Mouse (Mus musculus) spleen, adult 2 months (tissue): ENCODE measurements around the gene Pou5f1. TPM values are rescaled to one million over a fixed set of nuclear protein-coding genes. Genes with fewer than 3 reads are reported as not detected.

Source experiments
- DNase-seq, 2 experiments: peaks; one replicate each; pipeline versions ENCODE4 v3.0.0 to v3.0.0-alpha.2; 2012 to 2021; ENCODE audit warnings: low spot score in 2 of 2, low read depth in 1 of 2
- H3K27ac ChIP-seq: fragments of 200-500 bp; 2 replicates; pipeline ENCODE4 v1.5.1; 2012; ENCODE audit warnings: low read length, inconsistent platforms; ENCODE audit not compliant: insufficient read depth
- H3K27me3 ChIP-seq: fragments of 200-500 bp; 2 replicates; pipeline ENCODE4 v1.6.1; 2012; ENCODE audit warnings: mild to moderate bottlenecking, moderate library complexity, low read length, inconsistent platforms; ENCODE audit not compliant: control insufficient read depth, insufficient read depth
- H3K36me3 ChIP-seq: fragments of 200-500 bp; 2 replicates; pipeline ENCODE4 v1.6.1; 2012; ENCODE audit warnings: mild to moderate bottlenecking, low read length, inconsistent platforms; ENCODE audit not compliant: control insufficient read depth, insufficient read depth
- H3K4me1 ChIP-seq: fragments of 200-500 bp; 2 replicates; pipeline ENCODE4 v1.6.1; 2011; ENCODE audit warnings: inconsistent platforms; ENCODE audit not compliant: control insufficient read depth, insufficient read depth, insufficient read length
- H3K4me3 ChIP-seq: fragments of 200-500 bp; 2 replicates; pipeline ENCODE4 v1.5.1; 2011; ENCODE audit warnings: mild to moderate bottlenecking, inconsistent platforms; ENCODE audit not compliant: insufficient read depth, insufficient read length; ENCODE audit errors: extremely low read depth
- CTCF ChIP-seq: fragments of 200-500 bp; IDR thresholded peaks from 2 replicates; pipeline ENCODE4 v1.5.1; 2011; ENCODE audit warnings: mild to moderate bottlenecking, inconsistent platforms; ENCODE audit not compliant: insufficient read depth, insufficient read length, insufficient replicate concordance; ENCODE audit errors: extremely low read depth
- POLR2A ChIP-seq: fragments of 200-500 bp; IDR thresholded peaks from 2 replicates; pipeline ENCODE4 v1.6.1; 2011; ENCODE audit warnings: low read depth, low read length, inconsistent platforms
- WGBS: fragments of 180-500 bp; shearing (Covaris S2); methylation state at CpG from one replicate; pipeline ENCODE4 v1.1.7; 2018; 5-methylcytosine and 5-hydroxymethylcytosine counted together
- polyA plus RNA-seq: library from polyadenylated mRNA; depleted of rRNA; stranded (reverse); fragments of >200 nt; gene quantifications from 2 replicates; pipeline ENCODE4 v1.2.3, GENCODE M21; 2012

Gene Pou5f1
- polyA plus RNA-seq, 1 experiment: not detected

DNA sequence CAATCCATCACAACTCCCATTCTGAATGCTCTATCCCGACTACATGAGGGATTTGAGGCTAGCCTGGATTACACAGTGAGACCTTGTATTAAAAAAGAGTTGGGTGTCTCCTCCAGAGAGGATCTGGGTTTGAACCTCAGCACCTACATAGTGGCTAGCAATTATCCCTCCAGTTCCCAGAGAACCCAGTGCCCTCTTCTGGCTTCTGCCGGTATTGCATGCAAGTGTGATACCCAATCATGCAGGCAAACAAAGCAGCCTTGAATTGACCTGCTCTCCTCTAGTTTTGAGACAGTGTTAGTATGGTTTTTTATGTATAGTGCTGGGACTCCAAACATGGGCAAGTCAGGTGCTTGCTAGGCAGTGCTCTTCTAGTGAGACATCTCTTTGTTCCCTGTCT is 8.1 kb downstream of the Pou5f1 start:
- no peaks in the 10 kb centered on the region for H3K27me3 ChIP-seq
- no peak for TF ChIP-seq POLR2A
- TF ChIP-seq CTCF: peak; percentile 44; the same call in 1 of the 2 replicates
- WGBS: 17% methylated on average over 2 of the region's 2 CpGs
- DNase-seq: peak; percentile 35 to 76
- no peaks in the 10 kb centered on the region for H3K36me3 ChIP-seq
- H3K4me1 ChIP-seq: no peaks in the 10 kb centered on the region; the same call in 1 of the 2 replicates
- H3K4me3 ChIP-seq: no peak overlapping the region
- no peak overlapping the region for H3K27ac ChIP-seq

DNA sequence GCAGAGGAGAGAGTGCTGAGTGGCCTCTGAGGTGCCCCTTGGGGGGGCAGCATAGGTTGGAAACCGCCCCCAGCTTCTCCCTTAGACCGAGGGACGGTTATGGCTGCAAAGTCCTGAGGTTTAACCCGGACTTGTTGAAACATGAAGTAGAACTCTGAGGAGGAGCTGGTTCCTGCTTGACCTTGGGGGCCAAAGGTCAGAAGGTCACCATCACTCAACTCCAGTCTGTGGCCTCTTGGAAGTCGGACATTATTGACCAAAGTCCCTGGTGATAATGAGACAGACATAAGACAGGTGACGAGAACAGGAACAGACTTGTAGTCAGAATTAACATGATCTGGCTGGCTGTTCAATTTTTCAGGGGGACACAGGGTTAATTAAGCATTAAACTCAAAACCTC is 8.9 kb downstream of the Pou5f1 start:
- DNase-seq: no peak
- no peak overlapping the region for H3K4me3 ChIP-seq
- H3K27ac ChIP-seq: no peak overlapping the region

DNA sequence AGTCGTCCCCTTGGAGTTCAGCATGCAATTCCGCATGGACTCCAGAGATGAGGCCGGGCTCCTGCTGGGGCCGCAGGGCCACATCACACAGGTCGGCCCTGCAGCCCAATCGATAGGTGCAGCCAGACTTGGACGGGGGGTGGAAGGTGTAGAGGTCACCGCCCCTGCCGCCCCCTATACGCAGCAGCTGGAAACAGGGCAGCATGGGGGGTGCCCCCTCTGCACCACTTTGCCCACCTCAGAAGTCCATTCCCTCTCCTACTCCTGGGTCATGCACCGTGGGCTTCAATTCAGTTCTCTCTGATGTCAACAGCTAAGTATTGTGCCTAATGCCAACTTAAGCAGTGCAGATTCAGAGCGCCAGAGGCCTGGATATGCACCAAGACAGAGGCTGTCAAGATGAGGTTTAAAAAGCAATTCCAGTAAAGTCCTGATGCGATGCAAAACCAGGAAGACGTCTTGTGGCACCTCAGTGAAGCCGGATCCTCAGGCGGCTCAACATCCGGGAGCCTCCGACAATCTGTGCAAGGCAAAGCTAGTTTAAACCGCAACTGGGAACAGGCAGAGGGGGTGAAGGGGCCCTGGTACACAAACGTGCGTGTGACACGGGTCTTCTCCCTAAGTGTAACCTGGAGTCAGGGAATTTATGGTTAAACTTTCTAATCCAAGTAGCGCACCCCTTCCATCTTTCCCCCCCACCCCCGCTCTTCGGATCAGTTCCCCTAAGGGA is 10.3 kb downstream of the Pou5f1 start:
- no peaks in the 10 kb centered on the region; the same call in 1 of the 2 replicates for H3K4me1 ChIP-seq

More for the DNA sequence above, 8.9 kb downstream of the Pou5f1 start:
- no peaks in the 10 kb centered on the region; the same call in 1 of the 2 replicates for H3K4me1 ChIP-seq
- H3K27me3 ChIP-seq: no peaks in the 10 kb centered on the region
- TF ChIP-seq CTCF (no peak), POLR2A (no peak)
- WGBS: 91% methylated on average over 6 of the region's 6 CpGs
- no peaks in the 10 kb centered on the region for H3K36me3 ChIP-seq

DNA sequence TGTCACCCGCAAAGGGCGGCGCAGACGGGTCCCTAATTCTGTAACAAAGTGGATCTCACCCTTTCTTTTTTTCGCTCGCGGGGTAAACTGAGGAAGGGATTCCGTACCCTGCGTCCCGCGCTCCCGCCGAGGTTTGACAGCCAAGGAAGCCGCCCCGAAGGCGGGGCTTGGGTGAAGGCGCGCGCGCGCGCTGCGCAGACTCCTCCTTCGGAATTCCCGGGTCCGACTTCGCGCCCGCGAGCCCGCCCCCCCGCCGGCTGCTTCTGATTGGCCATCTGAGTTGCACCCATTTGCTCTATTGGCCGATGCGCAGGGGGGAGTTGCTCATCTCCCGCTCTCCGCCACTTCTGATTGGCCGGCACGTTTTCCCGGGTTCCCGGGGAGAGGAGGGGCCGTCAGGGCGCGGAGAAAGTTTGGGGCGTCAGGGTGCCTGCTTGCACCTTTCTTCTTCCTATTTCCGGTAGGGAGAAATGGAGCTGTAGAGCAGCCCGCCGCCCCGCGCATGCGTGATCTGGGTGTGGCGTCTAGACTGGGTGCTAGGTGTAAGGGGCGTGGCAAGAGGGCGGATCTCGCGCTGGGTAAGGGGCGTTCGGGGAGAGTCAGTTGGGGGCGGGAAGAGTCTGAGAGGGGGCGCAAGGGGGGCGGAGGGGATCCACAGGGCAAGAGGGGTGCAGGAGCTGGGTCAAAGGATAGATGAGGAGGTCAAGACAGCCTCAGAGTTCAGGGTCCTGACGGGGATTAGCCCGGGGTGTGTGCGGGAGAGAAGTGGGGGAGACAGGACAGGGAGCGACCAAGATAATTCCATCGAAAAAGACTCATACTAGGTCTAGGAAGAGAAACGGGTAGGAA is 11.1 kb downstream of the Pou5f1 start, which contains the start of the genes Tcf19 and Cchcr1:
Tcf19 (minus strand) TSS at position 173 of the 849 bp plus-strand sequence.
Cchcr1 (plus strand) TSS at position 449 of the 849 bp plus-strand sequence.
- Histone ChIP-seq H3K27ac (no peak within 1 kb of the TSS), H3K36me3 (no peaks in the 10 kb centered on the region), H3K4me1 (no peaks in the 10 kb centered on the region; the same call in 1 of the 2 replicates), H3K27me3 (no peaks in the 10 kb centered on the region), H3K4me3 (peak within 1 kb of the TSS; percentile 67)
- DNase-seq: peak; percentile 71 to 93
- no peak for TF ChIP-seq POLR2A
- no peak for TF ChIP-seq CTCF
- under 1% methylated on average over 66 of the region's 67 CpGs for WGBS

More for the DNA sequence above, 10.3 kb downstream of the Pou5f1 start:
- no peak overlapping the region for H3K27ac ChIP-seq
- H3K27me3 ChIP-seq: no peaks in the 10 kb centered on the region
- DNase-seq: no peak
- peak overlapping the region; percentile 63 for H3K4me3 ChIP-seq
- TF ChIP-seq POLR2A (no peak), CTCF (no peak)
- 25% methylated on average over 25 of the region's 25 CpGs for WGBS
- no peaks in the 10 kb centered on the region for H3K36me3 ChIP-seq

GRCm38 (mm10) chr17:35517526-35517925 is 11.7 kb downstream of the Pou5f1 start:
- no peak for TF ChIP-seq CTCF
- TF ChIP-seq POLR2A: no peak
- Histone ChIP-seq H3K4me3 (peak overlapping the region; percentile 67; the same call in 1 of the 2 replicates), H3K27ac (no peak overlapping the region), H3K36me3 (no peaks in the 10 kb centered on the region), H3K4me1 (no peaks in the 10 kb centered on the region; the same call in 1 of the 2 replicates), H3K27me3 (no peaks in the 10 kb centered on the region)
- WGBS: 23% methylated on average over 12 of the region's 12 CpGs
- DNase-seq: no peak

DNA sequence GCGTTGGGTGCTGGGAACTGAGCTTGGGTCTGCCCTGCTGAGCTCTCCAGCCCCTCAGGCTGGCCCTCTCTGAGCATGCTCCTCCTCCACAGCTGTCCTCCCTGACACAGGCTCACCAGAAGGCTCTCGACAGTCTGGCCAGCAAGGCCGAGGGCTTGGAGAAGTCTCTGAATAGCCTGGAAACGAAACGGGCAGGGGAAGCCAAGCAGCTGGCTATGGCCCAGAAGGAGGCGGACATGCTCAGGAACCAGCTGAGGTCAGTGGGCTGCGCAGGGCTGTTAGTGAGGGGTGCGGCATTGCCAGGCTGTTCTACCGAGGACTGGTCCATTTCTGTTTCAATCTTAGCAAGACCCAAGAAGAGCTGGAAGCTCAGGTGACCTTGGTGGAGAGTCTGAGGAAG is 18.5 kb downstream of the Pou5f1 start:
- no peak overlapping the region for H3K4me3 ChIP-seq
- H3K36me3 ChIP-seq: peaks cover 2% of the 10 kb centered on the region; the same call in 1 of the 2 replicates
- no peak for TF ChIP-seq CTCF
- TF ChIP-seq POLR2A: no peak
- no peak overlapping the region for H3K27ac ChIP-seq
- 89% methylated on average over 9 of the region's 9 CpGs for WGBS
- DNase-seq: no peak
- H3K4me1 ChIP-seq: no peaks in the 10 kb centered on the region
- H3K27me3 ChIP-seq: no peaks in the 10 kb centered on the region
